Mouse (Mus musculus) thymus, postnatal 0 days (tissue): Measurements from ENCODE around the gene Rbl1. TPM values are rescaled to one million over a fixed set of nuclear protein-coding genes. Genes with fewer than 3 reads are reported as not detected.

Experiments
- DNase-seq: peaks from one replicate; pipeline ENCODE4 v3.0.0-alpha.2; 2015; ENCODE audit warnings: low spot score
- polyA plus RNA-seq: library from polyadenylated mRNA; unstranded; fragments of >200 nt; fragmentation: Nextera tagmentation; extraction: Ambion mirVana; gene quantifications from 2 replicates; pipeline ENCODE4 v1.2.1, GENCODE M21; 2015

Gene Rbl1
- polyA plus RNA-seq, 1 experiment from 2014 or later, result 40.7 TPM

DNA sequence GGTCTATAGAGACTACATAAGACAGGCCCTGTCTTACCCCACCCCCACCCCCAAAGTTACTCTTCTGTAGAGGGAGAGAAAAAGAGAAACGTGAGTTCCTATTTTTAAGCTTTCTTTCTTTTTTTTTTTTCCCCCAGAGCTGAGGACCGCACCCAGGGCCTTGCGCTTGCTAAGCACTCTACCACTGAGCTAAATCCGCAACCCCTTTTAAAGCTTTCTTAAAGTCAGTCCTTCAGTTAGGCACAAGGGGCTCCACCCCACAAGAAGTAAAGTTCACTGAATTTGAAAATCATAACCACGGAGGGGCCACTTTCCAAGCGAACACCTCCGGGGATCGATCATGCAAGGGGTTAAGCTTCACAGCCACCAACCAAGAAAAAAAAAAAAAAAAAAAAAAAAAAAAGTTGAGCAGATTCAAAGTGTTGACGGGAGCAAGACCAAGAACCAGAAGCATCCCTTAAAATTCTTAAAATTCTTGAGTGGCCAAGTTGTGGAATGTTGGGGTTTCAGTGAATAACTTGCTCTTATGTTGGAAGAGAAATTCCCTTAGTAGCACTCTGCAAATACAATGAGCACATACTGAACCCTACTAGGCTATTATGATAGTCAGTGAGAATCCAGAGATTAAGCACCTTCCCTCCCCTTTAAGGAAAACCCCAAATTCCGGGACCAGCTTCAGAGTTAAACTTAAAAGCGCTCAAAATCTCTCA lies 70.4 kb downstream of the Rbl1 start:
- no peak for DNase-seq

DNA sequence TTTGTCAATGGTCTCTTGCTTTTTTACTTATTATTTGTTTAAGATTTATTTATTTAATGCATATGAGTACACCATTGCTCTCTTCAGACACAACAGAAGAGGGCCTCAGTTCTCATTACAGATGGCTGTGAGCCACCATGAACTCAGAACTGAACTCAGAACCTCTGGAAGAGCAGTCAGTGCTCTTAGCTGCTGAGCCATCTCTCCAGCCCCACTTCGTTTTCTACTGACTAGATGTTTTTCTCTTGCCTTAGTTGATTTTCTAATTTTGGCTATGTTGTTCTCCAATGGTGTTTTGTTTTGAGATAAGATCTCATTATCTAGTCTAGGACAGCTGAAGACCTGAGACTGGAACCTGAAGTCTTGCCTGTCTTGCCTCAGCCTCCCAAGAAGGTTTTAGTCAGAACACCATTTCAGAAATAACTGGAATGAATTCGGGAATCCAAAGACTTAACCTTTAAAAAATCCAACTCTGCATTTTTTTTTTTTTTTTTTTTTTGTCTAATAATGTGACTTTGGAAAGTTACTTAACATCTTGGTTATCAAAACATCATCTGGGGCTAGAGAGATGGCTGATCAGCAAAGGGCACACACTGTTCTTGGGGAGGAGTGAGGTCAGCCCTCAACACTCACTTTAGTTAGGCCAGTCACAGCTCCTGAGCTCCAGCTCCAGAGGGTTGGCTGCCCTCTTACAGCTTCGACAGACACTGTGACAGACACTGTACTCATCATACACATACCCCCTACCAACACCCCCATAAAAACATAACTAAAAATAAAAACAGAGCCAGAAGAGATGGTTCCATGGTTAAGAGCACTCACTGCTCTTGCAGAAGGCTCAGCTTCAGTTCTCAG lies 71.4 kb downstream of the Rbl1 start:
- DNase-seq, result no peak

DNA sequence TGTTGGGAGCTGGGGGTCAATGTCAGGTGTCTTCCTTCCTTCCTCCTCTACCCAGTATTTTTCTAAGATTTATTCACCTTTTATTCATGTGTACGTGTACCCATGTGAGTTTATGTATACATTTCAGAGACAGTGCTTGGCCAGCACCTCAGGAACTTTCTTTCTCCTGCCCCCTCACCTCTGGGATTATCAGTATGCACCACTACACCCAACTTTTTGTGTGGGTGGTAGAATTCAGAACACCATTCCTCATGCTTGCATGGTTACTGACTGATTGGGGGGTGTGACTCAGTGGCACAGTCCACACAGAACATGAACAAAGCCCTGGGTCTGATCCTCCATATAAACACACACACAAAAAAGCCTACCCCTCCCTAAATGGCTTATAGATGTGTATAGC lies 72.2 kb downstream of the Rbl1 start:
- no peak for DNase-seq

DNA sequence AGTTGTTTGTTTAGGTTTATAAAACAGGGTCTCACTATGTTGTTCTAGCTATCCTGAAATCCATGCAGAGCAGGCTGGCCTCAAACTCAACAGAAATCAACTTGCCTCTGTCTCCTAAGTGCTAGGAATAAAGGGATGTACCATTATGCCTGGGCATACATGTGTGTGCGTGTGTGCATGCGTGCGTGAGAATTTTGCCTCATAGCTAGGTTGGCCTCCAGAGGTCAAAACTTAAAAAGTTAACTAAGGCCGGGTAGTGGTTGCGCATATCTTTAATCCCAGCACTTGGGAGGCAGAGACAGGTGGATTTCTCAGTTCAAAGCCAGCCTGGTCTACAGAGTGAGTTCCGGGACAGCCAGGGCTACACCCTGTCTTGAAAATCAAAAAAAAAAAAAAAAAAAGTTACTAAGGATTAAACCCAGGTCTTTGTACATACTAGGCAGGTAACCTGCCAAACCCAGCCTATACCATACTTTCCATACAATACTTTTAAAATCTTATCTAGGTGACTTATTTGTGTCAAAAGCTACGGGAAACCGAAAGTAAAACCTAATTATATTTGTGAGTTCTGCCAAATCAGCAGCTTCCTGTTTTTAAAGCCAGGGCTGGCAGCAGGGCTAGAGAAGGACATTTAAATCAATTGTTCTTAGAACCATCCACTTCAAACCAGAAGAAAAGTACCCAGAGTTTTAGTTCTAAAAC lies 73.4 kb downstream of the Rbl1 start:
- peak; percentile 29 for DNase-seq

DNA sequence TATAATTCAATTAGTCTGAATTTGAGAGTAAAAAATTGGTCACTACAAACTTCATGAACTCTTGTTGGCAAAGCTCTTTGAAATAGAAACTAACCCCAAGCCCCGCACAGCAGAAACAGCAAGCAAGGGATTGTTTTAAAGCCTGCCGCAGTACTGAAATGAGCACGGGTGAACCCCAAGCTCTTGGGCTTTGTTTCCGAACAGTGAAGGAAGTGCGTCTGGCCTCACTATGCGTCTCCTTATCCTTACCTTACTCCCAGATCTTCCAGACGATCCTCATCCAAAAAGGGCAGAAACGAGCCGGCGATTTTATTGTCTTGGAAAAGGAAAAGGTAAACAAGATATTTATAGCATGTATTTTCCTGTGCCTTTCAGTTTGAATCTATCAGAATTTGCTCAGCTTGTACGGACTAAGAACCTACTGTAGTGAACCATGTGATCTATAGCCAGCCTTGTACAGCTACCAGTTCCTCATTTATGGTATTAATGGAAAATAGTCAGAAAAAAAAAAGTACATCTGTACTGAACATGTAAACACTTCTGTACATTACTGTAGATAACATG lies 74.7 kb downstream of the Rbl1 start:
- no peak for DNase-seq

GRCm38 (mm10) chr2:157129096-157129495 lies 75.2 kb downstream of the Rbl1 start:
- no peak for DNase-seq

- no peak for DNase-seq
Measured at GRCm38 (mm10) chr2:157128072-157128471, 76.3 kb downstream of the Rbl1 start.

DNA sequence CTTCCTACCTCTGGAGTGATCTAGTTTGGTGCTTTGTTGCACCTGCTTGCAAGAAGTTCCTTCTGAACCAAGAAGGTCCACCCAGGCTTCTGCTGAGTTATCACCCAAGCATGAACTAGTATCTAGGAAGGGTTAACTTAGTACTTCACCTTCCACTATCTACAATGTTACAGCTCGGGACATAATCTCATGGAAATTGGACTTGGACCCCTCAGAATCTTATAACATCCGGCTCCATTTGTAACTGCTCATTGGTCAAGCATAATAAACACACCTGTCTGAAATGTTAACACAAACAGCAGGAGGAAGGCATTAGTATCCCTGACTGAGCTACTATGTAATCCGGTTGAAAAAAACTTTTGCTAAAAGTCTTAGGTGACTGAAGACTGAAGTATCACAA lies 77.0 kb downstream of the Rbl1 start:
- no peak for DNase-seq

DNA sequence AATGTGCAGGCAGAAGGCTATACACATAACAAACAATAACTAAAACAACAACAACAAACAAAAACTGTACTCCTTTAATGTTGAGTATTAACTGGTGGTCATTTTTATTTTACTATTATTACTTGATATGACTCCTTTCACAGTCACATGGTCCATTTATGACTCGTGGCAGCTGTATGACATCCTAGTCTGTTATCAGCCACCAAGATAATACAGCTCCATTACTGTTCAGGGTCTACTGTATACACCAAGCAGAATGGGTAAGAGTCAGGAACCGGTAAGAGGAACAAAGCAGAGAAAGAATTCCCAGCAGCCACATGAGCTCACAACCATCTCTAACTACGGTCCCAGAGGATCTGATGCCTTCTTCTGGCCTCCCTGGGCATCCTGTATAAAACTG lies 79.1 kb downstream of the Rbl1 start:
- DNase-seq, result no peak

- peak; percentile 65 for DNase-seq
Measured at GRCm38 (mm10) chr2:157121766-157122165, 82.6 kb downstream of the Rbl1 start.

DNA sequence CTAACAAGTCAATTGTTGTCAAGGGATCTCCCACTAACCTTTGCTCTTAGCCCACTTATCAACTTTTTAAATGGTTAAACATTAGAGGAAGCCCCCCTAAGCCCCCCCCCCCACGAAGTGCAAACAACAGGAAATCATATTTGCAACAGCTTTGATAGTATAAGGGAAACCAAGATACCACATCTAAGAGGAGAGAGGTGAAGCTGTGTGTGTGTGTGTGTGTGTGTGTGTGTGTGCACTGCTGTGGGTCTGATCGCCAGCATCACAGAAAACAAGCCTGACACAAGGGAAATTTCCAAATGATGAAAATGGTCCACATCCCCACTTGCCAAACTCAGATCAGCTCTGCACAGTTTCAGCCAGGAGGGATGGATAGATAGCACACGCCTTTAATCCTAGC lies 85.3 kb downstream of the Rbl1 start:
- DNase-seq, result peak; percentile 63

DNA sequence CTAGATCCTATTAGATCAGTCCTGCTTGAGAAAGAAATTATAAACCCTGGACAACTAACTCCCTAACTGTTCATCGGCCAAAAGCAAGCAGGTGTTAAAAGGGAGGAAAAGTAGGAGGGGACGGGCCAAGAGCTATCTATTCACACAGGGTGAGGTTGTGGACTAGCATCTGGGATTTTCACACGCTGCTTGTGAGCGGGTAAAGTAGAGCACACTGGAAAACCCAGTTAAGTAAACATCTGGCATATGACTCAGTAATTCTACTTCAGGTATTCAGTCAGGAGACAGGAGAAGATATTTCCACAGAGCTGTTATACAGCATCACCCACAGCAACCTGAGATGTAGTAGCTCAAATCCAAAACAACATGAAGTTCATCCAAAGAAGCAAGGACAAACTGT lies 85.8 kb downstream of the Rbl1 start:
- DNase-seq, result no peak

- DNase-seq, result peak; percentile 60
Measured at GRCm38 (mm10) chr2:157116964-157117363, 87.4 kb downstream of the Rbl1 start.

GRCm38 (mm10) chr2:157108236-157108635 lies 96.1 kb downstream of the Rbl1 start:
- DNase-seq, result no peak

DNA sequence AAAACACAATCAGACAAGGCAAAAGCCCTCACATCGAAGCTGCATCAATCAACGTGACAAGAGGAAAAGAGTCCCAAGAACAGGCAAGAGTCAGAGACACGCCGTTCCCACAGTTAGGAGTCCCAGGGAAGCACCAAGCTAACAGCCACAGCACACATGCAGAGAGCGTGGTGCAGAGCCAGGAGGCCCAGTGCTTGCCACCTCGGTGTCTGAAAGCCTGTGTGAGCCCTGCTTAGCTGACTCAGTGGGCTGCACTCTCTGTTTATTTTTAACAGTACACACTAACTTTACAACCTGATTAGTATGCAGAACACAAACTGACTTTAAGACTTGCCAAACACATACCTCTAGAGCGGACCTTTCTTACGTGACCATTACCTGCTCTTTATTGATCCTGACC lies 99.9 kb downstream of the Rbl1 start:
- no peak for DNase-seq

- no peak for DNase-seq
Measured at GRCm38 (mm10) chr2:157102256-157102655, 102.1 kb downstream of the Rbl1 start.

DNA sequence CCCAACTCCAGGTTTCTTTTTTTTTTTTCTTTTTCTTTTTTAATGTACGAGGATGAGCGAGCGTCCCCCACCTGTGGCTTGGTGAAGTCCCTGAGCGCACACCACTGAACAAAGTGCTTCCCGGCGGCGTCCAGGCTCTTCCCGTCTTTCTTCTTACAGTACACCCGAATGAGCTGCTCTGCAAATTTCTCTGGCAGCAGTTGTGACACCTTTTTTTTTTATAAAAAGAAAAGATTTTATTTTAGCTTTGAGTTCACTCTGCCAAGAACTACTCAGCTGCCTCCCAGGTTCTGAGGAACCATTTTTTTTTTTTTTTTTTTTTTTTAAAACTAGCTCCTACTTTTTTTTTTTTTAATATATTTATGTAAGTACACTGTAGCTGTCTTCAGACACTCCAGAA lies 102.7 kb downstream of the Rbl1 start:
- DNase-seq, result no peak

GRCm38 (mm10) chr2:157100319-157100605 lies 104.1 kb downstream of the Rbl1 start:
- no peak for DNase-seq

DNA sequence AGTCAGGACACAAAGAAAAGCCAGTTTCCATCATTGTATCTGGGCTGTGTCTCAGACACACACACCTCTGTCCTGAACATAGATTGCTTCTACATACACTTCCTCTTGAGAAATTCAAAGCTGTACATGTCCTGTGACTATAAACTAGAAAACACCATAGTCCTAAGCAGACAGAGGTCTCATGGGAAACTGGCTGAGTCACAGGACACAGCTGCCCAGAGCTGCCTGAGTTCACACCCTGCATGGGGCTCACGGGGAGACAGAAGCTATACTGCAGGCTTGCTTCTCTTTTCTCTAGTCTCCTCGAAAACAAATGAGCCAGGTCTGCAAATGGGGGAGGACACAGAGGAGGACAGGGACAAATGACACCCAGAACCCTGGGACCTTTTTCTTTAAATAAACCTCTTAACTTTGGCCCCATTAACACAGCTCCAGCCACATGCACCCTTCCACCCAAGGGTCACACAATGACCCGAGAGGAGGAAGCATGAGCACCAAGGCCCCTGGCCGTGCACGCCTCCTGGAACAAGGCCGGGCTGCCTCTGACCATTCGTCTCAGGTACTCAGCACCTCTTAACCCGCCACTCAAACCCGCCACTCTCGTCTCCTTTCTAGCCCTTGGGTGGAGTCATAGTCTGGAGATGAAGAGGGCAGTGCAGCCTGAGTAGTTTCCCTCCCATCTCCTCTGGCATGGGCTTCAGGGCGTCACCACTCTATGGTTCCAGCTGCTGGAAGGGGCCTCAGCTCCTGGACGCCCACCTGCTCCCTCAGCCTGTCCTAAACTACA lies 104.6 kb downstream of the Rbl1 start:
- DNase-seq, result no peak
